Mouse (Mus musculus): ENCODE results near the gene Bax. TPM values are rescaled to one million over a fixed set of nuclear protein-coding genes. Genes with fewer than 3 reads are reported as not detected.
"Not testable (repeated sequence)": the region's sequence is repeated elsewhere in the genome, so short reads cannot be mapped to it uniquely, and the experiment has no call there.

The Bax gene
- total and polyA plus RNA-seq, 3 experiments = 21.9 to 47.2 (median 25.9) TPM

DNA sequence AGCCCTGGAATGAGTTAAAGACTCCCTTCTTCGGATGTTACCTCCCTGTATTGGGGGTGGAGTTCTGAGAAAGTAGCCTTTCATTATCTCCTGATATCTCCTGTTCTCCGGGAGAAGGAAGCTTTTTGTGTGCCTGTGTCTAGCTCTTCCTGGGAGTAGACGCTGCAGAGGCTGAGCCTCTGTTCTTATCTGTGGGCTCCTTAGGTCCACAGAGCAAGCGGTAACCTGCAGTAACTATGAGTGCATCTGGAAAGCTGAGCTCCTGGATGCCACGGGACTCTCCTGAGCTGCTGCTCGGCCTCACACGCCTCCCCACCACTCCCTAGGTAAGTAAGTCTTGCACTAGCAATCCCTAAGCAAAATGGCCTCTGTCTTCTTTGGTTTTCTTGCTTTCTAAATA, 19.5 kb upstream of the Bax start:
- Histone ChIP-seq H3K27ac (no peak overlapping the region), H3K4me1 (ENCODE audit: control insufficient read depth, insufficient read depth, low read length) (peaks cover 1% of the 10 kb centered on the region; the same call in 1 of the 2 replicates), H3K36me3 (ENCODE audit: control insufficient read depth, insufficient read depth, low read length) (no peaks in the 10 kb centered on the region), H3K4me3 (no peak overlapping the region), H3K79me2 (replicated peaks; ENCODE audit: control insufficient read depth, insufficient read depth, low read length) (no peaks in the 10 kb centered on the region), H3K9ac (ENCODE audit: low read depth, low read length) (no peak overlapping the region), H3K27me3 (ENCODE audit: control insufficient read depth, insufficient read depth, low read length) (no peaks in the 10 kb centered on the region)
- 57% methylated on average over 7 of the region's 7 CpGs for WGBS
- intact Hi-C loops (cut with DNase I) = no loop called here
- DNase-seq = no peak
- TF ChIP-seq EP300 (IDR thresholded peaks at IDR 0.05; ENCODE audit: insufficient read depth, low read depth, low read length) (no peak), POLR2A (IDR thresholded peaks at IDR 0.05; ENCODE audit: insufficient read depth, low read depth, low read length) (no peak), CTCF (IDR thresholded peaks at IDR 0.05) (no peak)

DNA sequence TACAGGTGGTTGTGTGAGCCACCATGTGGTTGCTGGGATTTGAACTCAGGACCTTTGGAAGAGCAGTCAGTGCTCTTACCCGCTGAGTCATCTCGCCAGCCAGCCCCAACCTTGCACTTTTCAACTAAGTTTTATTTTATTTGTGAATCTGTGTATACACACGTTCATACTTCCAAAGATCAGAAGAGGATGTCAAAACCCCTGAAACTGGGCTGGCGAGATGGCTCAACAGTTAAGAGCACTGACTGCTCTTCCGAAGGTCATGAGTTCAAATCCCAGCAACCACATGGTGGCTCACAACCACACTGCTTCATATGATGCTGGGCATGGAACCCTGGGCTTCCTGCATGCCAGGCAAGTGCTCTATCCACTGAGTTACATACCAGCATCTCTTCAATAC, 18.3 kb upstream of the Bax start:
- DNase-seq; H3K79me2 ChIP-seq (replicated peaks; ENCODE audit: control insufficient read depth, insufficient read depth, low read length); H3K27me3 ChIP-seq (ENCODE audit: control insufficient read depth, insufficient read depth, low read length); H3K9ac ChIP-seq (ENCODE audit: low read depth, low read length); H3K27ac ChIP-seq; H3K4me1 ChIP-seq (ENCODE audit: control insufficient read depth, insufficient read depth, low read length); H3K4me3 ChIP-seq; intact Hi-C loops (cut with DNase I); H3K36me3 ChIP-seq (ENCODE audit: control insufficient read depth, insufficient read depth, low read length): not testable (repeated sequence)
- 92% methylated on average over 5 of the region's 5 CpGs for WGBS

DNA sequence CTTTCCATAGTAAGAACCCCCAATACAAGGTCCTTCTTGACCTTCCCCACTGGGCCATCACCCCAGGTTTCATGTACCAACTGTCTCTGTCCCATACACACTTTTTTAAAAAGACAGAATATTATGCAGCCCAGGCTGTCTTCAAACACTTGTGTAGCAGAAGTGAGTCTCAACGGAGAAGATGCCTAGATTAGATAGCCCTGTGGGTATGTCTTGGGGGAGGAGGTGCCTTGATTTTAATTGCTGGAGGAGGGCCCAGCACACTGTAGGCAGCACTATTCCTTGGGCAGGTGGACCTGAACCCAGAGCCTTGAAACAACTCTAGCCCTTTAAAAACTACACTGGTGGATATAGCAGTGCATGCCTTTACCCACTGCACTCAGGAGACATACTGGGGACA, 15.5 kb upstream of the Bax start:
- WGBS = 58% methylated on average over 1 of the region's 1 CpGs
- Histone ChIP-seq H3K36me3 (ENCODE audit: control insufficient read depth, insufficient read depth, low read length) (no peaks in the 10 kb centered on the region), H3K27me3 (ENCODE audit: control insufficient read depth, insufficient read depth, low read length) (no peaks in the 10 kb centered on the region), H3K27ac (no peak overlapping the region), H3K4me1 (ENCODE audit: control insufficient read depth, insufficient read depth, low read length) (no peaks in the 10 kb centered on the region), H3K4me3 (no peak overlapping the region), H3K79me2 (replicated peaks; ENCODE audit: control insufficient read depth, insufficient read depth, low read length) (no peaks in the 10 kb centered on the region), H3K9ac (ENCODE audit: low read depth, low read length) (no peak overlapping the region)
- intact Hi-C loops (cut with DNase I) = no loop called here
- no peak for DNase-seq
- TF ChIP-seq CTCF (IDR thresholded peaks at IDR 0.05) (no peak), EP300 (IDR thresholded peaks at IDR 0.05; ENCODE audit: insufficient read depth, low read depth, low read length) (no peak), POLR2A (IDR thresholded peaks at IDR 0.05; ENCODE audit: insufficient read depth, low read depth, low read length) (no peak)

DNA sequence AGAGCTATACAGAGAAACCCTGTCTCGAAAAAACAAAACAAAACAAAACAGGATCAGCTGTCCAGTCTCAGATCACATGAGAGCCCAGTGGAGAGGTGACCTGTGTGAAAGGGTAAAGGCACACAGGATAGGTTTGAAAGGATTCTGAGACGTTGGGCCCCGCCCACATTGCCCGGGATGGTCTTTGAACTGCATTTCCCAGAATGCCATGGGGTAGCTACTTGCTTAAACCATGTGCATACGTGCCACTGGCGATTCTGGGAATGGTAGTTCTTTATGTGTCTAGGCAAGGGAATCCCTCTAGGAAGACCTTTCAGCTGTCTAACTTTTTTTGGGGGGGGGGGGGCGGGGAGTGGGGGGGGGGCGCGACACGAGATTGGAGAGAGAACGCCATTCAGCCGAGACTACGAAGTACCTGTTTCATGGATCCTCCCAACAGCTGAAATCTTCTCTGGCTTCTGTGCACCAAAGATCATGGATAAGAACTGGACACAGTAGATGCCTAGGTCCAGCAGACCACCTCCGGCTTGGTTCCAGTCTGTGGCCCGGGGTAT, 14.8 kb upstream of the Bax start, which contains the start of gene Tulp2:
Gene Tulp2, plus strand, starts transcription at position 504 of the 554 bp plus-strand sequence.
- no peak within 1 kb of the TSS for H3K9ac ChIP-seq (ENCODE audit: low read depth, low read length)
- no peaks in the 10 kb centered on the region for H3K27me3 ChIP-seq (ENCODE audit: control insufficient read depth, insufficient read depth, low read length)
- peak; percentile 60 to 65 for DNase-seq
- WGBS = 45% methylated on average over 15 of the region's 15 CpGs
- TF ChIP-seq CTCF (IDR thresholded peaks at IDR 0.05) = no peak
- TF ChIP-seq POLR2A (IDR thresholded peaks at IDR 0.05; ENCODE audit: insufficient read depth, low read depth, low read length) = no peak
- TF ChIP-seq EP300 (IDR thresholded peaks at IDR 0.05; ENCODE audit: insufficient read depth, low read depth, low read length) = no peak
- H3K4me1 ChIP-seq (ENCODE audit: control insufficient read depth, insufficient read depth, low read length) = no peaks in the 10 kb centered on the region
- no peaks in the 10 kb centered on the region for H3K79me2 ChIP-seq (replicated peaks; ENCODE audit: control insufficient read depth, insufficient read depth, low read length)
- no peak within 1 kb of the TSS for H3K4me3 ChIP-seq
- no peaks in the 10 kb centered on the region for H3K36me3 ChIP-seq (ENCODE audit: control insufficient read depth, insufficient read depth, low read length)
- H3K27ac ChIP-seq = no peak within 1 kb of the TSS
- intact Hi-C loops (cut with DNase I) = no loop called here

DNA sequence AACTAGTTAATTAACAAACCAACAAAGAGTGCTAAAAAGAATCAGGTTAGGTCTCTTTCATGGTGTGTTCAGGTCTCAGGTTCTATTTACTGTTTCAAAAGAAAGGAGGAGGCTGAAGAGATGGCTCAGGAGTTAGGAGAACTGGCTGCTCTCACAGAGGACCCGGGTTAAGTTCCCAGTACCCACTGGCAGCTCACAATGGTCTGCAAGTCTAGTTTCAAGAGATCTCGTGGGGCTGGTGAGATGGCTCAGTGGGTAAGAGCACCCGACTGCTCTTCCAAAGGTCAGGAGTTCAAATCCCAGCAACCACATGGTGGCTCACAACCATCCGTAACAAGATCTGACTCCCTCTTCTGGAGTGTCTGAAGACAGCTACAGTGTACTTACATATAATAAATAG, 13.6 kb upstream of the Bax start:
- H3K4me1 ChIP-seq (ENCODE audit: control insufficient read depth, insufficient read depth, low read length); intact Hi-C loops (cut with DNase I); H3K36me3 ChIP-seq (ENCODE audit: control insufficient read depth, insufficient read depth, low read length); H3K4me3 ChIP-seq; DNase-seq; H3K27me3 ChIP-seq (ENCODE audit: control insufficient read depth, insufficient read depth, low read length); H3K79me2 ChIP-seq (replicated peaks; ENCODE audit: control insufficient read depth, insufficient read depth, low read length); H3K9ac ChIP-seq (ENCODE audit: low read depth, low read length); H3K27ac ChIP-seq: not testable (repeated sequence)
- WGBS = 80% methylated on average over 3 of the region's 4 CpGs

DNA sequence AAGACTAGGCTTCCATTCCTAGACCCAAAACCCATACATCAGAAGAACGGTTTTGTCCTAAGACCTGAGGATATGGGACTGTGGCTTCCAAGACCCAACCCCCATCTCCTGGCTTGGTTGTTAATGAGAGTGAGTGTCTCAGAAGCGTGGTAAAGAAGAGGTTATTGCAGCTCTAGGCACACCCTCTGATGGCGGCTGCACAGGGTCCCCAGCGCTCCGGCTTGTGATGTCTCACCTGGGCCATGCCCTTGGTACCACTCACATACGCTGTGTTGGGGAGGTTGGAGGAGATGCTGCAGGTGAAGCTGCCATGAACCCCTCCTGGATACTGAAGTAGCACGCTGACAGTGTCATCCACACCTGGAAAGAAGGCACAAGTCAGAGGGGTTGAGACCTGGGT, 12.1 kb upstream of the Bax start:
- Histone ChIP-seq H3K4me3 (no peak overlapping the region), H3K36me3 (ENCODE audit: control insufficient read depth, insufficient read depth, low read length) (no peaks in the 10 kb centered on the region), H3K79me2 (replicated peaks; ENCODE audit: control insufficient read depth, insufficient read depth, low read length) (no peaks in the 10 kb centered on the region), H3K9ac (ENCODE audit: low read depth, low read length) (no peak overlapping the region), H3K27ac (no peak overlapping the region), H3K4me1 (ENCODE audit: control insufficient read depth, insufficient read depth, low read length) (no peaks in the 10 kb centered on the region), H3K27me3 (ENCODE audit: control insufficient read depth, insufficient read depth, low read length) (no peaks in the 10 kb centered on the region)
- DNase-seq = no peak
- intact Hi-C loops (cut with DNase I) = no loop called here
- no peak for TF ChIP-seq POLR2A (IDR thresholded peaks at IDR 0.05; ENCODE audit: insufficient read depth, low read depth, low read length)
- no peak for TF ChIP-seq CTCF (IDR thresholded peaks at IDR 0.05)
- no peak for TF ChIP-seq EP300 (IDR thresholded peaks at IDR 0.05; ENCODE audit: insufficient read depth, low read depth, low read length)
- WGBS = 93% methylated on average over 7 of the region's 7 CpGs

Measured in heart, adult 2 months (tissue).